29 mouse cellular contexts compared by ENCODE assay signal in genomic region chr17:29016705-29017104, GRCm38 (mm10). TPM values are rescaled to one million over a fixed set of nuclear protein-coding genes. Genes with fewer than 3 reads are reported as not detected.
DNase-seq lines count a peak whose midpoint lies in the region; ATAC-seq and TF ChIP-seq lines count a peak whose summit lies in the region.
"Had no signal": no experiment of that assay in that cellular context is flagged by ENCODE, and none has a peak within 500 bp of the region (broad histone marks: within the 10 kb centered on the region; RNA-seq: fewer than 3 reads in every experiment).

No protein-coding gene starts in this region.

- H3K27me3 ChIP-seq in embryonic facial prominence, embryonic 13.5 days: no peaks in the 10 kb centered on the region
- H3K27me3 ChIP-seq in embryonic facial prominence, embryonic 10.5 days (replicated peaks; ENCODE audit: low read depth, poor library complexity, severe bottlenecking): no peaks in the 10 kb centered on the region
- no peaks in the 10 kb centered on the region for H3K27me3 ChIP-seq in lung, postnatal 0 days (replicated peaks; ENCODE audit: insufficient read depth, low read length)
- no peaks in the 10 kb centered on the region for H3K27me3 ChIP-seq in embryonic facial prominence, embryonic 14.5 days (replicated peaks; ENCODE audit: control insufficient read depth, insufficient read depth, low read length)
- no peaks in the 10 kb centered on the region for H3K27me3 ChIP-seq in stomach, embryonic 15.5 days (replicated peaks)
- H3K27me3 ChIP-seq: CH12.LX; heart, embryonic 13.5 days; liver, embryonic 13.5 days; midbrain, embryonic 15.5 days; Patski had no signal

- no peak for DNase-seq in embryonic facial prominence, embryonic 10.5 days (ENCODE audit: low spot score)
- DNase-seq in lung, postnatal 0 days (ENCODE audit: low spot score): peak; percentile 71
- DNase-seq in lung, postnatal 10 days: no peak
- DNase-seq in embryonic facial prominence, embryonic 14.5 days (ENCODE audit: low spot score): peak; percentile 82
- no peak for DNase-seq in spleen, postnatal 36 days (ENCODE audit: low spot score in 2 of 2)
- DNase-seq: adrenal gland, postnatal 10 days; cerebellum, adult 11-12 months; cerebellum, postnatal 10 days; gastrocnemius, postnatal 36 days; heart, adult 18-20 months; heart, postnatal 10 days; kidney, adult 8-10 months; kidney, postnatal 4 days; liver, embryonic 13.5 days; lung, embryonic 14.5 days; right cerebral cortex, postnatal 25 days; spleen, adult 18-20 months; thymus, postnatal 14 days had no signal

- no peak overlapping the region for H3K9ac ChIP-seq in embryonic facial prominence, embryonic 13.5 days
- no peak overlapping the region for H3K9ac ChIP-seq in lung, postnatal 0 days (replicated peaks; ENCODE audit: low read depth)
- no peak overlapping the region for H3K9ac ChIP-seq in embryonic facial prominence, embryonic 14.5 days (ENCODE audit: low read depth, low read length)
- no peak overlapping the region for H3K9ac ChIP-seq in stomach, embryonic 15.5 days
- H3K9ac ChIP-seq: heart, embryonic 13.5 days; hindbrain, embryonic 14.5 days; liver, embryonic 13.5 days; lung, embryonic 14.5 days; midbrain, embryonic 15.5 days had no signal

- no peak overlapping the region for H3K4me3 ChIP-seq in embryonic facial prominence, embryonic 13.5 days
- no peak overlapping the region for H3K4me3 ChIP-seq in embryonic facial prominence, embryonic 10.5 days
- no peak overlapping the region for H3K4me3 ChIP-seq in lung, postnatal 0 days (ENCODE audit: low read depth, low read length)
- H3K4me3 ChIP-seq in embryonic facial prominence, embryonic 14.5 days (ENCODE audit: low read depth, low read length): no peak overlapping the region
- H3K4me3 ChIP-seq in stomach, embryonic 15.5 days (replicated peaks): no peak overlapping the region
- H3K4me3 ChIP-seq: heart, embryonic 13.5 days; liver, embryonic 13.5 days; midbrain, embryonic 10.5 days; midbrain, embryonic 15.5 days had no signal

- 0 out of 2 replicates have a peak overlapping the region, but pooled peaks have one; percentile 8 for H3K27ac ChIP-seq in embryonic facial prominence, embryonic 13.5 days
- H3K27ac ChIP-seq in embryonic facial prominence, embryonic 10.5 days (replicated peaks): no peak overlapping the region
- H3K27ac ChIP-seq in lung, postnatal 0 days (ENCODE audit: low read length): no peak overlapping the region
- no peak overlapping the region for H3K27ac ChIP-seq in embryonic facial prominence, embryonic 14.5 days (replicated peaks; ENCODE audit: low read depth, low read length)
- H3K27ac ChIP-seq in stomach, embryonic 15.5 days: peak overlapping the region; percentile 81
- H3K27ac ChIP-seq: heart, embryonic 13.5 days; hindbrain, embryonic 14.5 days; kidney, postnatal 0 days; liver, embryonic 13.5 days; midbrain, embryonic 10.5 days; midbrain, embryonic 15.5 days had no signal

- no peak for TF ChIP-seq CTCF in lung, postnatal 0 days (IDR thresholded peaks at IDR 0.05)

- WGBS in embryonic facial prominence, embryonic 13.5 days: 62% methylated on average over 4 of the region's 4 CpGs
- WGBS in embryonic facial prominence, embryonic 10.5 days: 84% methylated on average over 4 of the region's 4 CpGs
- WGBS in lung, postnatal 0 days: 62% methylated on average over 4 of the region's 4 CpGs
- 68% methylated on average over 4 of the region's 4 CpGs for WGBS in embryonic facial prominence, embryonic 14.5 days
- WGBS in stomach, embryonic 15.5 days: 69% methylated on average over 4 of the region's 4 CpGs

- ATAC-seq in embryonic facial prominence, embryonic 13.5 days (ENCODE audit: insufficient number of reproducible peaks, insufficient read depth, low FRiP score, low TSS enrichment, low read depth): peak; percentile 22; the same call in 1 of the 2 replicates
- peak; percentile 11; the same call in 1 of the 2 replicates for ATAC-seq in lung, postnatal 0 days
- ATAC-seq in embryonic facial prominence, embryonic 14.5 days (ENCODE audit: low read depth): no peak
- peak; percentile 62; the same call in 1 of the 2 replicates for ATAC-seq in stomach, embryonic 15.5 days (ENCODE audit: insufficient read depth, low FRiP score, low read depth)
- no peak for ATAC-seq in inflammation-experienced regulatory T-cells, adult 6 months
- ATAC-seq: forebrain, embryonic 14.5 days; midbrain, embryonic 15.5 days; Patski had no signal

- no peaks in the 10 kb centered on the region; the same call in 1 of the 2 replicates for H3K9me3 ChIP-seq in embryonic facial prominence, embryonic 13.5 days
- H3K9me3 ChIP-seq in embryonic facial prominence, embryonic 10.5 days: no peaks in the 10 kb centered on the region
- no peaks in the 10 kb centered on the region for H3K9me3 ChIP-seq in lung, postnatal 0 days (ENCODE audit: low read length)
- H3K9me3 ChIP-seq in embryonic facial prominence, embryonic 14.5 days (ENCODE audit: control insufficient read depth, low read length): no peaks in the 10 kb centered on the region
- H3K9me3 ChIP-seq in stomach, embryonic 15.5 days: no peaks in the 10 kb centered on the region
- H3K9me3 ChIP-seq: heart, embryonic 13.5 days; liver, embryonic 13.5 days; midbrain, embryonic 10.5 days; midbrain, embryonic 15.5 days had no signal

- no peaks in the 10 kb centered on the region for H3K36me3 ChIP-seq in embryonic facial prominence, embryonic 13.5 days
- H3K36me3 ChIP-seq in embryonic facial prominence, embryonic 10.5 days (replicated peaks): no peaks in the 10 kb centered on the region
- H3K36me3 ChIP-seq in lung, postnatal 0 days (ENCODE audit: insufficient read depth, low read length): no peaks in the 10 kb centered on the region
- H3K36me3 ChIP-seq in embryonic facial prominence, embryonic 14.5 days (ENCODE audit: control insufficient read depth, insufficient read depth, low read length): no peaks in the 10 kb centered on the region
- H3K36me3 ChIP-seq in stomach, embryonic 15.5 days: no peaks in the 10 kb centered on the region
- H3K36me3 ChIP-seq: heart, embryonic 13.5 days; liver, embryonic 13.5 days; midbrain, embryonic 10.5 days; midbrain, embryonic 15.5 days had no signal

- peak; percentile 15; the same call in 1 of the 2 replicates for TF ChIP-seq EP300 in lung, postnatal 0 days (IDR thresholded peaks at IDR 0.05)

- no peak overlapping the region for H3K4me2 ChIP-seq in embryonic facial prominence, embryonic 13.5 days
- H3K4me2 ChIP-seq in lung, postnatal 0 days (replicated peaks; ENCODE audit: low read depth, low read length): no peak overlapping the region
- H3K4me2 ChIP-seq in embryonic facial prominence, embryonic 14.5 days (ENCODE audit: low read depth, low read length): no peak overlapping the region
- no peak overlapping the region for H3K4me2 ChIP-seq in stomach, embryonic 15.5 days
- H3K4me2 ChIP-seq: heart, embryonic 13.5 days; hindbrain, embryonic 14.5 days; liver, embryonic 13.5 days; lung, embryonic 14.5 days; midbrain, embryonic 15.5 days had no signal

- peaks cover 27% of the 10 kb centered on the region; the same call in 1 of the 2 replicates for H3K4me1 ChIP-seq in embryonic facial prominence, embryonic 13.5 days
- H3K4me1 ChIP-seq in embryonic facial prominence, embryonic 10.5 days: peaks cover 29% of the 10 kb centered on the region
- no peaks in the 10 kb centered on the region for H3K4me1 ChIP-seq in lung, postnatal 0 days (ENCODE audit: insufficient read depth, low read depth, low read length)
- peaks cover 4% of the 10 kb centered on the region; the same call in 1 of the 2 replicates for H3K4me1 ChIP-seq in embryonic facial prominence, embryonic 14.5 days (ENCODE audit: control insufficient read depth, insufficient read depth, low read length)
- H3K4me1 ChIP-seq in stomach, embryonic 15.5 days: 0 out of 2 replicates have a peak, but pooled peaks cover 3% of the 10 kb centered on the region
- H3K4me1 ChIP-seq: midbrain, embryonic 15.5 days had no signal

RNA-seq across cellular contexts. Expression of gene Stk38, which starts 8.9 kb away (rescaled TPM):
- polyA plus RNA-seq in embryonic facial prominence, embryonic 13.5 days (2015; fragmentation: Nextera tagmentation; extraction: Ambion mirVana): 114 and 129 TPM in 2 replicates
- 118 and 125 TPM in 2 replicates for polyA plus RNA-seq in embryonic facial prominence, embryonic 10.5 days (2016; fragmentation: Nextera tagmentation; extraction: Ambion mirVana)
- polyA plus RNA-seq in lung, postnatal 0 days (2015; fragmentation: Nextera tagmentation; extraction: Ambion mirVana): 60.3 and 61.1 TPM in 2 replicates
- 87.0 and 88.7 TPM in 2 replicates for polyA plus RNA-seq in embryonic facial prominence, embryonic 14.5 days (2014; fragmentation: Nextera tagmentation; extraction: Ambion mirVana)
- 98.3 and 106 TPM in 2 replicates for polyA plus RNA-seq in stomach, embryonic 15.5 days (2015; fragmentation: Nextera tagmentation; extraction: Ambion mirVana)
- 100 to 1,000 TPM; 155 to 250 (median 235) TPM for polyA plus RNA-seq in inflammation-experienced regulatory T-cells, adult 6 months (2017; shearing (Covaris generic))

RNA-seq across cellular contexts. Expression of gene Srsf3, which starts 15.7 kb away (rescaled TPM):
- polyA plus RNA-seq in embryonic facial prominence, embryonic 13.5 days (2015; fragmentation: Nextera tagmentation; extraction: Ambion mirVana): 702 and 727 TPM in 2 replicates
- 830 and 831 TPM in 2 replicates for polyA plus RNA-seq in embryonic facial prominence, embryonic 10.5 days (2016; fragmentation: Nextera tagmentation; extraction: Ambion mirVana)
- 229 and 238 TPM in 2 replicates for polyA plus RNA-seq in lung, postnatal 0 days (2015; fragmentation: Nextera tagmentation; extraction: Ambion mirVana)
- 494 and 574 TPM in 2 replicates for polyA plus RNA-seq in embryonic facial prominence, embryonic 14.5 days (2014; fragmentation: Nextera tagmentation; extraction: Ambion mirVana)
- polyA plus RNA-seq in stomach, embryonic 15.5 days (2015; fragmentation: Nextera tagmentation; extraction: Ambion mirVana): 518 and 524 TPM in 2 replicates
- polyA plus RNA-seq in inflammation-experienced regulatory T-cells, adult 6 months (2017; shearing (Covaris generic)): 100 to 1,000 TPM; 296 to 519 (median 387) TPM

Comparison
In these comparisons a context has a peak if more than half of its experiments do, and no peak if none do; other contexts are left out.
1. ATAC-seq: peak in embryonic facial prominence, embryonic 13.5 days (single experiment), lung, postnatal 0 days (single experiment) and stomach, embryonic 15.5 days (single experiment); none in embryonic facial prominence, embryonic 14.5 days (single experiment) and inflammation-experienced regulatory T-cells, adult 6 months (single experiment).
2. H3K27ac ChIP-seq: peak in embryonic facial prominence, embryonic 13.5 days (single experiment) and stomach, embryonic 15.5 days (single experiment); none in embryonic facial prominence, embryonic 10.5 days (single experiment), lung, postnatal 0 days (single experiment) and embryonic facial prominence, embryonic 14.5 days (single experiment).
3. DNase-seq: peak in lung, postnatal 0 days (single experiment) and embryonic facial prominence, embryonic 14.5 days (single experiment); none in embryonic facial prominence, embryonic 10.5 days (single experiment), lung, postnatal 10 days (single experiment) and spleen, postnatal 36 days (0 of 2).